Mouse (Mus musculus): Measurements from ENCODE around the gene Lkaaear1. TPM values are rescaled to one million over a fixed set of nuclear protein-coding genes. Genes with fewer than 3 reads are reported as not detected.
A peak's percentile ranks its signal among the peaks of the same experiment; 100 is the strongest.

Gene Lkaaear1
- not detected for total RNA-seq (2021)
- long read RNA-seq, experiment 1, result 0 reads
- long read RNA-seq, experiment 2, result 0 reads

DNA sequence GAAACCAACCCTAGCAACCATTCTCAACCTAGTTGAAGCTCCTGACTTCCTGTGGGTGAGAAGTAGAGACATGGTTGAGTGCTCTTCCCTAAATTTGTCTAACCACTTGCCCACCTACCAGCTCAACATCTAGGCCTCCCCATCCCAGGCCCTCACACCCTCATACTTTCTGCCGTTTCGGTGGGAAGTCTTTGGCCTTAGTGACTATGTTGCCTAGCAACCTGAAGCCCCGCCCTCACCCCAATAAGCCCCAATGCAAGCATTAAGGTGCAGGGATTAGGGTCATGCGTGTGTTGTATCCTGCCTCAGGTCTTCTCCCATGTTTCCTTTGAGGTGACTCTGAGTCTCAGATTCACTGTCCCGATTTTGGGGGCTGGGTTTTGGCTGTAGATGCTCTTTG, at the start of gene Lkaaear1:
Gene Lkaaear1, minus strand, starts transcription at position 202 of the 400 bp plus-strand sequence.
- DNase-seq (ENCODE audit: low spot score in 2 of 2), result no peak

DNA sequence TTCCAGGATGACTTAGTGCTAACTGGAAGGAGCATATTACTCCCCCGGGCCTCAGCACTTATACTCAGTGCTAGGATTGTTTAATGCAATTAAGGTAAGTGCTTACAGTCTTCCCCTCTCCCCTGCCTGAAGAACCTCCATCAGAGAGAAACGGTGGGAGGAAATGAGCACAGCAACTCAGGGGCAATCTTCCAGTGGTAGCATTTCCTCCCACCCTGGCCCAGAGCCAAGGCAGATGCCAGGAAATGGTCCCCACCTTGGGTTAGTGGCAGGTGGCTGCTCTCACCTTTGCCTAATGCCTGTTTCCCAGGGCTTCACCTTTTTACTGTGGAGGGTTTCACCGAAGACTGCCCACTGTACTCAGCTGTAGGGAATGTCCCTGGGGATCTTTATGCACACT, 31.8 kb upstream of the Lkaaear1 start:
- DNase-seq (ENCODE audit: low spot score in 2 of 2), result no peak

DNA sequence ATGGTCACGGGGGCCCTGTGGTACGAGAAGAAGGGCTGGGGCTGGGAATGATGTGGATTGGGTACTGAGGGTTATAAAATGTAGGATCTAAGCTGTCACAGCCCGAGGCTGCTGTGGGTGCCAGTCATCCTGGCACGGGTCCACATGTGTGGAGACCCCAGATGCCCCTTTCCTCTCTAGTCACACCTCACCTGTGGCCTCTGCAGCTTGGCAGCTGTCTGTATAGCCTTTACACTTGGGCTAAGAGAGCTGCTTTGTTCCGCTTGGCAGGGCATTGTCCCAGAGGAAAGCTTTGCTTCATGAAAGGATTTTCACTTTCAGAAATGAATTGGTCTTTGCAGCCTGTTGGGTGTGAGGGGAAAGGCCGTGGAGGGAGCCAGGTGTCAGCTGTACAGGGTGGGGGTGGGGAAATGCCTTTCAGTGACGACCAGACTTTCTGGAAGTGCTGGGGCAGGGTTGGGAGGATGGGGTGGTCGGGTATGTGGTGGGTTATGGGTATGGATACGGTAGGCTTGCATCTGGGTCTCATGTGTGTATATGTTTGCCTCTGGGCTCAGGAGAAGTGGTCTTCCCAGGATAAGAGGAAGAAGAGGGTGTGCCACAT, 29.5 kb upstream of the Lkaaear1 start:
- no peak for DNase-seq (ENCODE audit: low spot score in 2 of 2)

DNA sequence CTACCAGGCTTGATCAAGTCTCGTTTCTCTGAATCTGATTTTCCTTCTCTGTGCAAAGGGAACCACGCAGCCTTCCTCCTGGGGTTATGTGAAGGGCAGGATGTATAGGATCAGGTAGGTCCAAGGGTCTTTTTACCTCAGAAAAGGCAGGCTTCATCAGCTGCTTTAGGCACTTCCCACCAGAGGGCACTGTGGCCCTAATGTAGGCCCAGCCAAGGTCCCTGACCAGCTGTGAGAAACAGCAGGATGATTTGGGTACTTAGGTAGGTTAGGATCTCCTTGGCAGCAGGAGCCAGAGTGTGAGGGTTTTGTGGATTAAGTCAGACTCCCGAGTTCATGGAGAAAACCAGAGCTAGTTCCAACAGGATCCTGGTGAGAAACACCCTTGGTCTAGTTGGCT, 24.0 kb upstream of the Lkaaear1 start:
- no peak for DNase-seq (ENCODE audit: low spot score in 2 of 2)

DNA sequence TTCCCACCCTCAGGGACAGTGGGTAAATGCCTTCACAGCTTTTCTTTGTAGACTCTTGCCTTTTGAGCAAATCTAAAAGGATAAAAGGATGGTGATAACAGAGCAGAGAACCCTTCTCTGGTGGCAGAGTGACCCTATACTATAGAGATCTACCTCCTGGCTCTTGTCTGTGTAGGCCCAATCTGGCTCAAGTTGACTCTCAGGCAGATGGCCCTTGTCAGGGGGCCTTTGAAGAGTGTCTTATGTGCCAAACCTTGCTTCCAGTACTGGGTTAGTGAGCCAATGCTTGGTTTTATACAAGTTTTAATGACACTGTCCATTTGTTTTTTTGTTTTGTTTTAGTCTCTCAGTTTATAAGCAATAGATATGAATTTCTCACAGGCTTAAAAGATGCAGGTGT, 23.0 kb upstream of the Lkaaear1 start:
- DNase-seq (ENCODE audit: low spot score in 2 of 2), result no peak

DNA sequence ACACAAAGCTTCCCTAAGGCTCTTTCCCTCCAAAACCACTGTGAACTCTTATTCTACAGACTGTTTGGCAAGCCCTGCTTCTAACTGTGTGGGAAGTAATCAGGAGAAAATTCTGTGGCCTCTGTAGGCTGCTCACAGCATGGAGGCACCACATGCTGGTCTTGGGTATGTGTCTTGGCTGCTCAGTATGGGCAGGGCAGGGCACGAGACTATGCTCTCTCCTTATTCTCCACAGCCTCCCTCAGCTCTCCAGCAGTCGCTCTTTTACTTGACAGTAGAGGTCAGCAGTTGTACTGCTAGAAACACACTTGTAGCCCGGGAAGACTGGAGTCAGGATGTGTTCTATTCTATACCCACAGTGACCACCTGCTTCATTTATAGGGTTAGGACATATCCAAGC, 21.8 kb upstream of the Lkaaear1 start:
- no peak for DNase-seq (ENCODE audit: low spot score in 2 of 2)

DNA sequence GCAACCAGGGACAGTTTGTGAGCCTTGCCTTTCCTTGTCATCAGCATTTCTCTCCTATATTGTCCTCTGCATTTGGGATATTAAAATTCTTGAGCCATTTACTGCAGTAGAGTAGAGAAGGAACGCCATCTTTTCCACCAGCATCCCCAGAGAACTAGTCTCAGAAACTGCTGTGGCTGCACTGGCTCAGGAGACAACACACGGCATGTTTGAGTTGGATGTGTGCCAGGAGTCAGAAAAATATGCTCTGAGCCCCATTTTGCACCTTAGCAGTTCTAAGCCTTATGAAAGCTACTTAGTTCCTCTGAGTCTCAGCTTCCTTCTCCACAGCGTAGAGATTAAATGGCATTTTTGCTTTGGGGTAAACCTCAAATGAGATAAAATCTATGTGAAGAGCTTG, 18.7 kb upstream of the Lkaaear1 start:
- no peak for DNase-seq (ENCODE audit: low spot score in 2 of 2)

DNA sequence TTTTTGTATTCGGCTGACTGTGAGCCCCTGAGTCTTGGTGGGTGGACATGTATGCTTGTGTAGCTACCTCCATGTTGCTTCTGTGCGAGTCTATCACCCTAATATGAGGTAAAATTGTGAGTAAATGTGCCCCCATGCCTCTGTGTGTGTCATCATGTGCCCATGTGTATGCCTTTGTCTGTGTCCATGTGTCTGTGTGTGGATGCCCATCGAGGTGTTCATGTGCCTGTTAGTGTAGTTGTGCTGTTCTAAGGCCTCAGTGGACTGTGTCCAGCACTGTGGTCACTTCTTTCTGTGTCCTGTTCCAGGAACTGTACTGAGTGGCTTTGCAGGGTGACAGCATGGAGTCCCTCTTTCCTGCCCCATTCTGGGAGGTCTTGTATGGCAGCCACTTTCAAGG, 17.1 kb upstream of the Lkaaear1 start:
- DNase-seq (ENCODE audit: low spot score in 2 of 2), result no peak

DNA sequence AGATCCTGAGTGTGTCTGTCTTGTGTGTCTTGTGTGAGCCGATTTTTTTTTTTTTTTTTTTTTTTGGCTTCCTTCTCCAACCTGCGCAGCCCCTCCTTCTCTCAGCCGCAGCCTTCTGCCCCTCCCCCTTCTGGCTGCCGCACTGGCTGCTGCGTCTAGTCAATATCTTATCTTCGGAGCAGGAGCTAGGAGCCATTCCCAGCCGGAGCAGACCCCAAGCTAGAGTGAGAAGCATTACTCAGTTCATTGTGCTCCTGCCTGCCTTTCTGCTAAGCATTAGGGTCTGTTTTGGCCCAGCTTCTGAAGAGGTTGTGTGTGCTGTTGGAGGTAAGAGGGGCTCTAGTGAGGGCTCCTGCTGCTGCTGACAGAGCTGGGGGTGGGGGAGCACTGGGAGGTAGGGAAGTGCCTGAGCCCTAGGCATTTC, 16.7 kb upstream of the Lkaaear1 start, which contains the start of gene Oprl1:
Gene Oprl1, plus strand, starts transcription at position 114 of the 424 bp plus-strand sequence.
- DNase-seq (ENCODE audit: low spot score in 2 of 2), result peak; percentile 53 to 58

DNA sequence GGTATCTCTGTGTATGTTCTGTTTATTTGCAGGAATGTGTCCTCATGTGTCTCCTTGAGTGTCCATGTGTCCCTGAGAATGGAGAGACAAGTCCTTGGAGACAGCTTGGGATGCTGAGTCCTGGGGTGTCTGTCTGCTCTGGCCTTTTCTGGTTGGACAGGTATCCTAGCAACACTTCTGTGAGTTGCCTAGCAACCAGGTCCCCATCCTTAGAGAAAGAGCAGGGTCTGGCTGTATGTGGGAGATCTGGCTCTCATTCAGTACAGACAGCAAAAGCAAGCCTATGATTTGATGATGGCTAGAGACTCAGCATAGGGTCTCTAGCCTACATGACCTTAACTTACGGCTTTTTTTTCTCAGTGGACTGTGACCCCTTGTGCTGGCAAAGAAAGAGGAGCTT, 15.5 kb upstream of the Lkaaear1 start:
- DNase-seq (ENCODE audit: low spot score in 2 of 2), result peak; percentile 49 to 55

DNA sequence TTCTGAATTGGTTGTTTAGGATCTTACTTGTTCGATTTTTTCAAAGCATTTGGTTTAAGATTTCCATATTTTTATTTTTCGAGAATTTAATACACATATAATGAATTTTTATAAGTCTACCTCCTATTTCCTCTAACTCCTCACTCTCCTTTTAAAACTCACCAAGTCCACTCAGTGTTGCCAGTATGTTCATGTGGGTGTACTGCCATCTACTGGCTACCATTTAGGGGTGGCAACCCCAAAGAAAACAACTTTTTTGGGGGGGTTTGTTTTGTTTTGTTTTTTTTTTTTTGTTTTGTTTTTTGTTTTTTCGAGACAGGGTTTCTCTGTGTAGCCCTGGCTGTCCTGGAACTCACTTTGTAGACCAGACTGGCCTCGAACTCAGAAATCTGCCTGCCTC, 8.4 kb upstream of the Lkaaear1 start:
- no peak for DNase-seq (ENCODE audit: low spot score in 2 of 2)

DNA sequence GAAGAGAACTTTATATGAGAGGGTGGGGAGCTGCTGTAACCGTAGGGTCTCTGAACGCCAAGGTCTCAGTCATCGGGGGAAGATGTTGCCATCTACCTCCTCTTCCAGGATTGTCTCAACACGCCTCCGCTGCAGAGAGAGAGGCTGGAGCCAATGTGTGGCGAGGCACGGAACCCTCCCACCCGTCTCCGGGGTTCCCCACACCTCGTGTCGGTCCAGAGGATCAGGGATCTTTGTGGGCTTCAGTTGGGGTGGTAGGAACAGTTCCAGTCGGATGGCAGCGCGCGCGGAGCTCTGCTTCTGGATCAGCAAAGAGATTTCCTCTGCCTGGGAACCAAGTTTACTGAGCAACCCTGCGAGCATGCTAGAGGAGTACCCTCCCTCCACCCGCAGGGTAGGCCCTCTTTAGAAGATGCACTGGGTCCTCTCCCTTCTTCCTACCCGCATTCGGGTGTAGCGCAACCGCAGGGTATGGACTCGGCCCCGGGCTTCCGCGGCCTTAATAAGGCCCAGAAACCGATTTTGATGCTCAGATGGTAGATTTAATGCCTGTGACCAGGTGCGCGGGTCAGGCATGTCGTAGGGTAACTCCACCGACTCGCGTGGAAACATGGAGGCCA, 1.3 kb downstream of the Lkaaear1 start:
- peak in 1 of 2 experiments; percentile 1 for DNase-seq (ENCODE audit: low spot score in 2 of 2)

DNA sequence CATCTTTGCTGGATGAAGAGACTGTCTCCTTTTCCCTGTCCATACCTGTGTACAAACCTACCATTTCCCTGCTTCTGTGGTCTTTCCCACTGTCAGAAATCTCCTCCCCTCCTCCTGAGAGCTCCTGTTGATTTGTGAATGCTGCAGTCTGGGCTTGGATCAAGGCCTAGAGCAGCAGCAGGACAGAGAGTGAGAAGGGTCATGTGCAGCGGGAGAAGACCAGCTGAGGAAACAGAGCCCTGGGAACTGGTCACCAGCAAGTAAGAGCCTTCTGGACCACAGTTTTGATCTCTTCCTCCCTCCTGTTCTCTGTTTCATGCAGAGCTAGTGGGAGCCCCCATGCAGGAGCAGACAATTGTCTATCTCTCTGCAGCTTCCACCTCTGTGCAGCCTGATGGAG, 2.5 kb downstream of the Lkaaear1 start:
- DNase-seq (ENCODE audit: low spot score in 2 of 2), result peak in 1 of 2 experiments; percentile 0

DNA sequence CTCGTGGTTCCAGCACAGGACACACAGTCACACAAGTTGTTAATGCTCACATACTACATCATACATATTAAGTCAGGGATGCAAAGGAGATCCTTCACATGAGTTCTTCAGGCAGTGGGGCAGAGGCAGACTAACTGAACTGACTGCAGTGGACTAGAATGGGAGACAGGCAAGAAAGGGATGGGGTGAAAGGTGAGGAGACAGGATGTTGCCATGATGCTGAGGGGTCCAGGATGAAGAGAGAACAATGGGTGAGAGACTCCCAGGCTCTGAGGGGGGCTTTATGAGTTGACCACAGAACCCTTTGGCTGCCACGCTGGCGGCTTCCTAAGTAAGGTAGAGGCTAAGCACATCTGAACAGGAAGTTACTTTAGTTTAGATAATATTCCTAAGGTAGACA, 3.7 kb downstream of the Lkaaear1 start:
- DNase-seq (ENCODE audit: low spot score in 2 of 2), result peak in 1 of 2 experiments; percentile 0

DNA sequence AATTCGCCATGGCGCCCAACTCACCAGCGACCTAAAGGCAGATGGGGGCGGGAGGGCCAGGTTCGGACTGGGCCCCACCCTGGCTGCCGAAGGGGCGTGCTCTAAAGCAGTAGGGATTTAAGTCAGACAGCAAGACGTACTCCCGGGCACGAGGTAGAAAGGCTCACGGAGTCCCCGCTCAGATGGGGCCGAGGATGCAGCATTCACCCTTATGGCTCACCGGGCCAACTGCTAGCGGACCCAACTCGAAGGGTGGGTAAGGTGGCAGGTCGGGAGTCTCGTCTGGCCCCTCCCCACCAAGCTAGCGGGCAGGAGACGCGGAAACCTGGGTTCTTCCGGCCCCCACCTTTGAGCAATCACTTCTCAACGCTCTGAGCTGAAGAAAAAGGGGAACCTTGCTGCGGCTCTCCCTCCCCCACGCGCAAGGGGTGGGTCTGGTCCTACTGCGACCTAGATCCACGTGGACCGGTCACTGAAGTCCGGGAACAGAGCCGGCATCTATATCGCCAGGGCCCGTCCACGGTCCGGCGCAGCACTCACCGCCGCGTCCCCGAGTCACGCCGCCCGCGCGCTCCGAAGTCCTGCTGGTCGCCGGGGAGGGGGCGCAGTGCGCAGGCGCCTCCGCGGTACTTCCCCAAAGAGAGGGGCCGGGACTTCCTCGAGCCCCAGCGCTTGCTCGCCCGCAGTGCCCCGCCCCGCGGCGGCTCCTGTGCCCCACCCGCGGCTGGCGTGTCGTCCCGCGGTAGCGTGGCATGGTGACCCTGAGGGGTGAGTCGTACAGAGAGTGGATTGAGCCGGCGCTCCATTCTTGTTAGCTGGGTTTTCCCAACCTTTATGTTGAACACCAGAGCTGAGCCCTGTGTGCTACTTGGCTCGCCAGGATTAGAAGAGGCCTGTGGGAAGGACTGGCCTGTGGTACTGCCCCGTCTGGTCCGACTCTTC, 4.6 kb downstream of the Lkaaear1 start, which contains the start of gene Rgs19:
Gene Rgs19, minus strand, starts transcription at position 639 of the 942 bp plus-strand sequence.
- peak; percentile 77 to 80 for DNase-seq (ENCODE audit: low spot score in 2 of 2)

DNA sequence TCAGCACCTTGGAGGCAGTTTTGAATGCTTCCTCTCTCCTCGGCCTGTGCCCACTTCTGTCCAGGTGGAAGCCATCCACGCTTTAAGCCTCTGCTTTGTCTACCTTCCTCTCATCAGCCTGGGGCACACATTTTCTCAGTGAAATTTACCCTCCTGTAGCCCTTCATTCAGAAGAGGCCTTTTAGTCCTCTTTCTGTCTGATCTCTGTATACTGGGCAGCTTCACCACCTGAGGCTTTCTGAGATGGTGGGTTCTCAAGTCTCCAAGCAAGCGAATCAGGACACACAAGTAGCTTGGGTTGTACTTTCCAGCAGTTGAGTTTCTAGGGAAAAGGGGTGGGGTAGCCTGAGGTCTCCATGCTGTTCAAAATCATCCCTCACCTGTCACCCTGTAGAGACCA, 5.9 kb downstream of the Lkaaear1 start:
- no peak for DNase-seq (ENCODE audit: low spot score in 2 of 2)

DNA sequence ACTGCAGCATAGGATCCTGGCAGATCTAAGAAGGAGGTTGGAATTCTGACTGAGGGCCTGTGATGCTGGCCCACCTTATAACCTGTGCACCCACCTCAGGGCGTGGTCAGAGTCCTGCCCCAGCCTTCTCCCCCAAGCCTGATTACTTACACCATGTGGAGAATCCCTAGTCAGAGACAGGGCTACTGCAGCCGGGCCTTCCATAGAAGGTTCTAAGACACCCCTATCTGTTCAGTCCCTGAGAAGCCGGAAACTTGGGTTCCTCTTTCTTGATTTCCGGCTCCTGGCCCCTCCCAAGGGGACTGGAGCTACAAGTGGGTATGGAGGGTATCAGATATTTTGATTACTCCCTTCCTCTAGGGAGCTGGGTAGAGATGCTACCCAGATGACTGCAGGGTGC, 6.7 kb downstream of the Lkaaear1 start:
- DNase-seq (ENCODE audit: low spot score in 2 of 2), result no peak

DNA sequence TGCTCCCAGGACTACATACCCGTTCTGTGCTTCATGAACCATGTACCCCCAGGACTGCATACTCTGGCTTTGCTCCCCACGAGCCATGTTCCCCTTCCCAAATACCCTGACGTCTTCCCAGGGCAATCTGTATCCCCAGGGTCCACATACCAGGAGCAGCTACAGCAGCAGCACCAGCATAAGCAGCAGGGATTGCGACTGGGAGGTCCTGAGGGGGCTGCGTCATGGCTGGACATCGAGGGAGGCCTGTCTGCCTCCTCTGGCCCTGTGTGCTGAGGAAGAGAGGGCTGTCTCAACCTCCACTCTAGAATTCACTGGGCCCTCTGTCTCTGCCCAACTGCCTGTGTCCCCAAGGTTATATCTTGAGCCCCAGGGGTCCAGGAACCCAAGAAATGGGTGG, 7.2 kb downstream of the Lkaaear1 start:
- no peak for DNase-seq (ENCODE audit: low spot score in 2 of 2)

DNA sequence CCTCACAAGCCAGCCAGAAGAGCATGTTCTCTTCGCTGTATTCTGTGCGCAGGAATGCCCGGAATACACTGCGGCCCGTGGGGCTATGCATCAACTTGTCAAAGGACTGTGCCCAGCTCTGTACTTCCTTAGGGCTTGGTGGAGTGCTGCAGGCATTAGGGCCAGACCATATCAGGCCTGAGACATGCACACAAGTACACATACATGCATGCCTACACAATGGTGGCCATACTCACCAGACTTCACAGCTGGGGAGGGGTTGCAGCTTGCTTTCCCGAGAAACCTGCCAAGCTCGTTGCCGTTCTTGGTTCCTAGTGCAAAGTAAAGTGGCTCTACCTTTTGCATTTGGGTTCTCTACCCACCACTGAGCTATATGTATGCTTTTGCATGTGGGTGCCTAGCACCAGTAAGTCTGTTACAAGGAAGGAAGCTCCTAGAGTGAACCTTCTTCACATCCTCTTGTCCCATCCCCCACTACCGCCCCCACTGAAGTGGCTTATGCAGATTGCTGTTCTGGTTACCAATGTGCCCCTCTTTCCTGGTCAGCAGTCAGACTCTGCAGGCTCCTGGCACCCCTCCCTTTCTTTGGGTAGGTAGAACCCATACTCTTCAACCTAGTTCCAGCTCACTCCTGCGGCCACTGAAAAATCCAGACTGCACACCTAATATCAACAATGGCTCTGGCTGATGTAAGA, 8.6 kb downstream of the Lkaaear1 start:
- DNase-seq (ENCODE audit: low spot score in 2 of 2), result no peak

DNA sequence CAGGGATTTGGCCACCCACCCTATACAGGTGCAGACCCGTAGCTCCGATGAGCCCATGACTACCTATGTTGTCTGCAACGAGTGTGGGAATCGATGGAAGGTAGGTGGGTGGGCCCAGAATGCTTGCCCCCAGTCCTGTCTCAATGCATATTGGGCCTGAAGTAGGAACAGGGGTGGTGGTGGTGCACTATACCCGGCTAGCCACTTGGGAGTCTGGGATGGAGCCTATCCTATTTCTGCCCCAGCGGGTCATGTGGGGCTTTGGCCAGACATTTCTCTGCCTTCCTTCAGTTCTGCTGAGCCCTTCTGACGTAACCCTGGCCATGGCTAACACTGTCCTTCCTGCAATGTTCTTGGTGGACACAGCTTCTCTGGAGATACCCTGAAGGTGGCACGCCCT, 10.7 kb downstream of the Lkaaear1 start:
- no peak for DNase-seq (ENCODE audit: low spot score in 2 of 2)

DNA sequence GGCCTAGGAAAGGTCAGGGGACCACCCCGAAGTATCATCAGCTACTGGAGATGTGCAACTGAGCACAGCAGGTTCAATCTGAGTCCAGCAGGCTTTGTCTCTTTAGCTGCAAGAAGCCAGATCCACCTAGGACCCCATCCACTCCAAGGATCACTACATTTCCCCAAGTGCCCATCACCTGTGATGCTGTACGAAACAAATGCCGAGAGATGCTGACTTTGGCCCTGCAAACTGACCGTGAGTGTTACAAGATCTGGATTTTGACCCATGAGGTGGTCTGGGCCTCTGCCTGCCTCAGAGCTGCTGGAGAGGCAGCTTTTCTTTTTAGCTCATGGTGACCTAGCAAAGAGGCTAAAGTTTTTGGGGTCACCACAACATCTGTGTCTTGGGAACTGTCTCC, 12.6 kb downstream of the Lkaaear1 start:
- DNase-seq (ENCODE audit: low spot score in 2 of 2), result no peak
